Mouse (Mus musculus) MEL (cell line): Measurements from ENCODE around the gene Slc4a1. TPM values are rescaled to one million over a fixed set of nuclear protein-coding genes. Genes with fewer than 3 reads are reported as not detected.

Experiments used
- DNase-seq: peaks from one replicate; pipeline ENCODE4 v3.0.0; 2011; ENCODE audit warnings: low read depth, low spot score
- H3K27ac ChIP-seq: 2 replicates; pipeline ENCODE4 v1.5.1; 2012; ENCODE audit warnings: low read depth, mild to moderate bottlenecking, control low read depth, low read length, moderate library complexity; ENCODE audit not compliant: control insufficient read depth
- H3K27me3 ChIP-seq, 2 experiments: fragments of 150-350 bp in 1 of 2; sonication (generic) in 1 of 2; 2 replicates each; pipeline ENCODE4 v1.6.1; 2012; ENCODE audit warnings: low read length in 2 of 2, mild to moderate bottlenecking in 2 of 2, improper control_type of control experiment in 1 of 2, moderate library complexity in 1 of 2; ENCODE audit not compliant: insufficient read depth in 2 of 2, control insufficient read depth in 1 of 2
- H3K36me3 ChIP-seq, 2 experiments: 2 replicates each; pipeline ENCODE4 v1.6.1; 2012 to 2014; ENCODE audit warnings: low read length in 2 of 2, improper control_type of control experiment in 1 of 2, inconsistent platforms in 1 of 2, mild to moderate bottlenecking in 1 of 2; ENCODE audit not compliant: insufficient read depth in 2 of 2, control insufficient read depth in 1 of 2
- H3K4me1 ChIP-seq, 2 experiments: fragments of 150-350 bp in 1 of 2; sonication (generic) in 1 of 2; 2 replicates each; pipeline ENCODE4 v1.6.1; 2012; ENCODE audit warnings: low read length in 2 of 2, improper control_type of control experiment in 1 of 2, mild to moderate bottlenecking in 1 of 2; ENCODE audit not compliant: insufficient read depth in 2 of 2, control insufficient read depth in 1 of 2
- H3K4me3 ChIP-seq, 2 experiments: fragments of 150-350 bp in 1 of 2; sonication (generic) in 1 of 2; 2 replicates each; pipeline ENCODE4 v1.5.1; 2012; ENCODE audit warnings: low read depth in 2 of 2, low read length in 2 of 2, mild to moderate bottlenecking in 2 of 2, moderate library complexity in 2 of 2, control low read depth in 1 of 2, improper control_type of control experiment in 1 of 2; ENCODE audit not compliant: control insufficient read depth in 1 of 2, insufficient read depth in 1 of 2
- H3K79me2 ChIP-seq: 2 replicates; pipeline ENCODE4 v1.6.1; 2012; ENCODE audit warnings: mild to moderate bottlenecking, low read length, moderate library complexity; ENCODE audit not compliant: control insufficient read depth, poor library complexity, insufficient read depth
- H3K9ac ChIP-seq: 2 replicates; pipeline ENCODE4 v1.6.1; 2012; ENCODE audit warnings: low read depth, mild to moderate bottlenecking, control low read depth, low read length, moderate library complexity; ENCODE audit not compliant: control insufficient read depth, poor library complexity, severe bottlenecking
- H3K9me3 ChIP-seq: fragments of 150-350 bp; sonication (generic); replicated peaks from 2 replicates; pipeline ENCODE4 v1.6.1; 2012; ENCODE audit warnings: mild to moderate bottlenecking, low read length, improper control_type of control experiment, moderate library complexity; ENCODE audit not compliant: insufficient read depth
- CHD1 ChIP-seq: IDR thresholded peaks from 2 replicates; pipeline ENCODE4 v1.6.1; 2012; ENCODE audit warnings: low read depth, mild to moderate bottlenecking, inconsistent platforms, low read length, improper control_type of control experiment
- EP300 ChIP-seq, 2 experiments: IDR thresholded peaks; 2 replicates each; pipeline ENCODE4 v1.6.1; 2011; ENCODE audit warnings: improper control_type of control experiment in 2 of 2, low read length in 2 of 2, low read depth in 1 of 2, mild to moderate bottlenecking in 1 of 2
- GATA1 ChIP-seq: IDR thresholded peaks from 2 replicates; pipeline ENCODE4 v1.6.1; 2011; ENCODE audit warnings: low read depth, low read length, improper control_type of control experiment
- MAFK ChIP-seq: IDR thresholded peaks from 2 replicates; pipeline ENCODE4 v1.6.1; 2011; ENCODE audit warnings: low read depth, mild to moderate bottlenecking, low read length, improper control_type of control experiment, borderline replicate concordance
- MAX ChIP-seq: IDR thresholded peaks from 2 replicates; pipeline ENCODE4 v1.6.1; 2011; ENCODE audit warnings: low read length, improper control_type of control experiment
- MAZ ChIP-seq: IDR thresholded peaks from 2 replicates; pipeline ENCODE4 v1.6.1; 2012; ENCODE audit warnings: low read depth, mild to moderate bottlenecking, inconsistent platforms, low read length, improper control_type of control experiment
- MEF2A ChIP-seq: IDR thresholded peaks from 2 replicates; pipeline ENCODE4 v1.6.1; 2014; ENCODE audit warnings: low read depth, mild to moderate bottlenecking, inconsistent platforms, low read length, improper control_type of control experiment; ENCODE audit not compliant: poor library complexity, insufficient replicate concordance, severe bottlenecking; ENCODE audit errors: extremely low read depth
- MXI1 ChIP-seq: IDR thresholded peaks from 2 replicates; pipeline ENCODE4 v1.6.1; 2011; ENCODE audit warnings: mild to moderate bottlenecking, low read depth, low read length, improper control_type of control experiment
- NRF1 ChIP-seq: IDR thresholded peaks from 2 replicates; pipeline ENCODE4 v1.6.1; 2014; ENCODE audit warnings: low read depth, mild to moderate bottlenecking, inconsistent platforms, low read length, improper control_type of control experiment, moderate library complexity; ENCODE audit not compliant: poor library complexity, insufficient read depth, severe bottlenecking
- RCOR1 ChIP-seq: IDR thresholded peaks from 2 replicates; pipeline ENCODE4 v1.6.1; 2012; ENCODE audit warnings: low read depth, mild to moderate bottlenecking, inconsistent platforms, low read length, improper control_type of control experiment
- TBP ChIP-seq: IDR thresholded peaks from 2 replicates; pipeline ENCODE4 v1.8.0; 2011; ENCODE audit warnings: low read depth, low read length, improper control_type of control experiment
- TCF12 ChIP-seq: IDR thresholded peaks from 2 replicates; pipeline ENCODE4 v1.6.1; 2014; ENCODE audit warnings: low read depth, mild to moderate bottlenecking, inconsistent platforms, low read length, improper control_type of control experiment, moderate library complexity
- USF1 ChIP-seq: IDR thresholded peaks from 2 replicates; pipeline ENCODE4 v1.6.1; 2014; ENCODE audit warnings: low read depth, mild to moderate bottlenecking, inconsistent platforms, low read length, improper control_type of control experiment, moderate library complexity
- ZC3H11A ChIP-seq: IDR thresholded peaks from 2 replicates; pipeline ENCODE4 v1.6.1; 2012; ENCODE audit warnings: low read depth, mild to moderate bottlenecking, inconsistent platforms, low read length, improper control_type of control experiment
- ZKSCAN1 ChIP-seq: IDR thresholded peaks from 2 replicates; pipeline ENCODE4 v1.6.1; 2012; ENCODE audit warnings: low read depth, mild to moderate bottlenecking, inconsistent platforms, low read length, improper control_type of control experiment, moderate library complexity
- polyA plus RNA-seq, 2 experiments: library from polyadenylated mRNA; stranded (reverse) in 1 of 2; unstranded in 1 of 2; fragments of >175 nt in 1 of 2; fragments of >200 nt in 1 of 2; gene quantifications; 2 replicates each; pipeline versions ENCODE4 v1.2.1 to v1.2.4; 2012; ENCODE audit warnings: low replicate concordance in 2 of 2, low read depth in 1 of 2; ENCODE audit not compliant: insufficient read length in 2 of 2, insufficient read depth in 1 of 2, missing spikeins in 1 of 2
- total RNA-seq: library from RNA; depleted of rRNA; stranded (reverse); fragments of 300-350 nt; gene quantifications from 2 replicates; pipeline ENCODE4 v1.2.3, GENCODE M21; 2012

The Slc4a1 gene
- total and polyA plus RNA-seq, 3 experiments, result 0.23 to 0.35 TPM; not detected in 1

- Histone ChIP-seq H3K9ac (no peak overlapping the region), H3K4me1 (peaks cover 0 to 6% of the 10 kb centered on the region in 2 experiments; a peak in 2 of 4 replicates), H3K4me3 (no peak overlapping the region), H3K9me3 (no peaks in the 10 kb centered on the region), H3K36me3 (peaks cover 0 to 3% of the 10 kb centered on the region in 2 experiments; a peak in 1 of 4 replicates), H3K27ac (no peak overlapping the region), H3K79me2 (peaks cover 31% of the 10 kb centered on the region), H3K27me3 (peaks cover 10 to 12% of the 10 kb centered on the region in 2 experiments)
- TF ChIP-seq USF1 (no peak), MXI1 (no peak), CHD1 (no peak), GATA1 (no peak), TBP (no peak), MAX (no peak), RCOR1 (no peak), NRF1 (no peak), EP300 (IDR thresholded peaks at IDR 0.05; ENCODE audit: low read depth in 1 of 2, low read length in 2 of 2) (no peak), MAFK (no peak), MEF2A (no peak), MAZ (no peak)
- no peak for DNase-seq
These were observed 44.1 kb downstream of the Slc4a1 start for GRCm38 (mm10) chr11:102321931-102322330.

- Histone ChIP-seq H3K27ac (peak overlapping the region; percentile 8; the same call in 1 of the 2 replicates), H3K4me3 (peak overlapping the region; percentile 91 to 98; a peak in 3 of 4 replicates), H3K4me1 (peaks cover 0 to 8% of the 10 kb centered on the region in 2 experiments; a peak in 2 of 4 replicates), H3K27me3 (peaks cover 3 to 5% of the 10 kb centered on the region in 2 experiments; a peak in 2 of 4 replicates), H3K9ac (peak overlapping the region; percentile 100), H3K9me3 (no peaks in the 10 kb centered on the region), H3K36me3 (peaks cover 0 to 7% of the 10 kb centered on the region in 2 experiments; a peak in 2 of 4 replicates), H3K79me2 (peaks cover 42% of the 10 kb centered on the region)
- DNase-seq, result no peak
- TF ChIP-seq ZKSCAN1 (0 out of 2 replicates have a peak, but pooled peaks have one; percentile 2), RCOR1 (no peak), TCF12 (0 out of 2 replicates have a peak, but pooled peaks have one; percentile 15), ZC3H11A (no peak)
These were observed 45.4 kb downstream of the Slc4a1 start for GRCm38 (mm10) chr11:102320686-102321005.
